Mouse (Mus musculus): Measurements from ENCODE around the gene Iqsec1.
A peak's percentile ranks its signal among the peaks of the same experiment; 100 is the strongest.

DNA sequence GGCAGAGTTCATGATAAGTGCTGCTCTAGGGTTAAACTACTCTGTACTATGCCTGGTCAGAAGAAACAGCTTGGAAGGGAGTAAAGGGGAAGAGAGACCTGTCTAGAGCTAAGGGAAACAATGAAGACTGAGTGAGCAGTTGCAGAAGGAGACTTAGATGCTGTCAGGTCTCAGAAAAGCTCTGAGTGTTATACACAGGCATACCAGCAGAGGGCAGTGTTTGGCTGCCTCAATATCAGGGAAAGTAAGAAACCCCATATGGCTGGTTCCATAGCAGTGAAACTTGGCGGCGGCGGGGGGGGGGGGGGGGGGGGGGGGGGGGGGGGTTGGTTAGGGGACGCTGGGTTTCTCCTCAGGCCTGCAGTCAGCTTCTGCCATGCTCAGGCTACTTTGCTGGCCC lies 169.5 kb downstream of the Iqsec1 start:
- TF ChIP-seq CTCF (IDR thresholded peaks at IDR 0.05; ENCODE audit: insufficient read depth, low read length) (peak; percentile 37; the same call in 1 of the 2 replicates), POLR2A (IDR thresholded peaks at IDR 0.05; ENCODE audit: borderline replicate concordance, extremely low read depth, low read depth, low read length) (no peak)
